Mouse (Mus musculus) spleen, adult 2 months (tissue): ENCODE data around the gene Tmem219.

Source experiments
- CTCF ChIP-seq: fragments of 200-500 bp; IDR thresholded peaks from 2 replicates; pipeline ENCODE4 v1.5.1; 2011; ENCODE audit warnings: mild to moderate bottlenecking, inconsistent platforms; ENCODE audit not compliant: insufficient read depth, insufficient read length, insufficient replicate concordance; ENCODE audit errors: extremely low read depth
- POLR2A ChIP-seq: fragments of 200-500 bp; IDR thresholded peaks from 2 replicates; pipeline ENCODE4 v1.6.1; 2011; ENCODE audit warnings: low read depth, low read length, inconsistent platforms

DNA sequence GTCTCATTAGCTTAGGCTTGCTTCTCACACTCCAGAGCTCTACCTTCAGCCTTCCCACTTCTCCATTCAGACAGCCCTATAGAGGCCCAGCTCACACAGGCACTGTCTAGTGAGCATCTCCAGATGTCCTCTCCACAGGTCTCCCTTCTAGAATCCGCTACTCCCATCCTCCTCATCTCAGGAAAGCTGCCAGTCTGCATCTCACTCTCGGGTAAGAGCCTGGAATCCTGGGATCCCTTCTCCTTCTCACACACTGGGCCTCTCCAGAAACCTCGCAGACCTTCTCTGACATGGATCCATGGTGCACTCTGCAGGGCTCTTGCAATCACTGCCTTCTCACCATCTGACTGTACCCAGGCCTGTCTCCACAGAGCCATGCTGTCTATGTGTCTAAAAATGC is 67.1 kb downstream of the Tmem219 start:
- TF ChIP-seq POLR2A (no peak), CTCF (no peak)
